Mouse (Mus musculus) bone marrow, adult 2 months (tissue): ENCODE results near the gene Cbarp.

Experiments
- CTCF ChIP-seq: fragments of 200-500 bp; IDR thresholded peaks from 2 replicates; pipeline ENCODE4 v1.5.1; 2011; ENCODE audit warnings: low read length, control low read depth; ENCODE audit not compliant: control insufficient read depth, insufficient read depth
- POLR2A ChIP-seq: fragments of 200-500 bp; IDR thresholded peaks from 2 replicates; pipeline ENCODE4 v1.6.1; 2011; ENCODE audit warnings: low read depth, mild to moderate bottlenecking, control low read depth, low read length, borderline replicate concordance; ENCODE audit not compliant: control insufficient read depth

GRCm38 (mm10) chr10:80171760-80172526 is 31.3 kb upstream of the Cbarp start:
- TF ChIP-seq CTCF (no peak), POLR2A (no peak; the same call in 1 of the 2 replicates)
